Comparison of ENCODE assay signal across 9 mouse cellular contexts in genomic region chr16:95893534-95894290, GRCm38 (mm10).
A peak's percentile ranks its signal among the peaks of the same experiment; 100 is the strongest.
DNase-seq lines count a peak whose midpoint lies in the region; ATAC-seq lines count a peak whose summit lies in the region.
"Had no signal": no experiment of that assay in that cellular context is flagged by ENCODE, and none has a peak within 500 bp of the region (broad histone marks: within the 10 kb centered on the region; RNA-seq: fewer than 3 reads in every experiment).

No protein-coding gene starts in this region.

- H3K4me2 ChIP-seq in midbrain, embryonic 15.5 days, result no peak overlapping the region

- peak; percentile 63 for ATAC-seq in common myeloid progenitor, adult 5-6 weeks (replicated peaks; ENCODE audit: low read depth, poor library complexity, severe bottlenecking)
- peak; percentile 88 for ATAC-seq in megakaryocyte, adult 5-6 weeks (ENCODE audit: poor library complexity, severe bottlenecking)
- no peak for ATAC-seq in midbrain, embryonic 15.5 days (replicated peaks)

- H3K27me3 ChIP-seq in midbrain, embryonic 15.5 days (replicated peaks), result no peaks in the 10 kb centered on the region

- no peaks in the 10 kb centered on the region for H3K4me1 ChIP-seq in midbrain, embryonic 15.5 days

- H3K9me3 ChIP-seq in midbrain, embryonic 15.5 days, result no peaks in the 10 kb centered on the region

- no peak overlapping the region for H3K9ac ChIP-seq in midbrain, embryonic 15.5 days

- DNase-seq in spleen, postnatal 10 days (ENCODE audit: low spot score in 2 of 2), result peak; percentile 2 to 11
- DNase-seq in spleen, adult 18-20 months, result no peak
- peak; percentile 29 to 60 for DNase-seq in thymus, postnatal 36 days
- no peak for DNase-seq in layer of hippocampus, adult 8-10 months (ENCODE audit: low spot score in 2 of 2)
- DNase-seq: cerebellum, postnatal 10 days; midbrain, embryonic 14.5 days had no signal

- H3K36me3 ChIP-seq in midbrain, embryonic 15.5 days (replicated peaks), result no peaks in the 10 kb centered on the region

- H3K4me3 ChIP-seq in midbrain, embryonic 15.5 days, result no peak overlapping the region

- 86% methylated on average over 6 of the region's 6 CpGs for WGBS in midbrain, embryonic 15.5 days

- H3K27ac ChIP-seq in midbrain, embryonic 15.5 days, result no peak overlapping the region

Comparison
In these comparisons a context has a peak if more than half of its experiments do, and no peak if none do; other contexts are left out.
1. DNase-seq: peak in spleen, postnatal 10 days (2 of 2) and thymus, postnatal 36 days (2 of 2); none in spleen, adult 18-20 months (0 of 2) and layer of hippocampus, adult 8-10 months (0 of 2).